Mouse (Mus musculus) c-Kit-positive CD71-positive TER-119-negative erythroid progenitor cells, embryonic 14.5 days (primary cell): ENCODE measurements at regions not wholly inside any gene's neighbourhood (a gene's known extent, or its start where the extent isn't known, plus 50 kb on each side); places are given as distances from the start of the nearest gene placed in this dataset.
"Not testable (repeated sequence)": the region's sequence is repeated elsewhere in the genome, so short reads cannot be mapped to it uniquely, and the experiment has no call there.

Experiments used
- DNase-seq: peaks from one replicate; pipeline ENCODE4 v3.0.0-alpha.2; 2013; ENCODE audit warnings: low read depth

- no peak for DNase-seq
Measured at GRCm38 (mm10) chr9:11192183-11192582, 287.6 kb upstream of the Cntn5 start.

GRCm38 (mm10) chr9:11145799-11146198 is 241.2 kb upstream of the Cntn5 start:
- no peak for DNase-seq

- DNase-seq: no peak
Measured at GRCm38 (mm10) chr9:11126833-11127232, 222.3 kb upstream of the Cntn5 start.

GRCm38 (mm10) chr9:11119153-11119552 is 214.6 kb upstream of the Cntn5 start:
- DNase-seq: no peak

- not testable (repeated sequence) for DNase-seq
Measured at GRCm38 (mm10) chr9:11107828-11108227, 203.3 kb upstream of the Cntn5 start.

GRCm38 (mm10) chr9:11107212-11107611 is 202.6 kb upstream of the Cntn5 start:
- DNase-seq: not testable (repeated sequence)

- DNase-seq: no peak
Measured at GRCm38 (mm10) chr9:11106268-11106667, 201.7 kb upstream of the Cntn5 start.

GRCm38 (mm10) chr9:11103448-11103847 is 198.9 kb upstream of the Cntn5 start:
- no peak for DNase-seq

GRCm38 (mm10) chr9:11092874-11093273 is 188.3 kb upstream of the Cntn5 start:
- DNase-seq: no peak

GRCm38 (mm10) chr9:11067125-11067524 is 162.6 kb upstream of the Cntn5 start:
- not testable (repeated sequence) for DNase-seq

- DNase-seq: no peak
Measured at GRCm38 (mm10) chr9:11062856-11063255, 158.3 kb upstream of the Cntn5 start.
